Mouse (Mus musculus) lung, postnatal 0 days (tissue): ENCODE results near the gene Gm17087. TPM values are rescaled to one million over a fixed set of nuclear protein-coding genes. Genes with fewer than 3 reads are reported as not detected.
A peak's percentile ranks its signal among the peaks of the same experiment; 100 is the strongest.

Source experiments
- ATAC-seq: fragments of 200-750 bp; cut with Nextera tagmentation; 2 replicates; pipeline ENCODE4 v1.8.0; 2017; ENCODE audit warnings: moderate library complexity
- DNase-seq: peaks from one replicate; pipeline ENCODE4 v3.0.0-alpha.2; 2016; ENCODE audit warnings: low spot score
- H3K27ac ChIP-seq: fragments of 300-500 bp; sonication (generic); 2 replicates; pipeline ENCODE4 v1.5.1; 2014; ENCODE audit warnings: antibody characterized with exemption, mild to moderate bottlenecking, low read length, mixed read lengths
- H3K27me3 ChIP-seq: fragments of 300-500 bp; sonication (generic); replicated peaks from 2 replicates; pipeline ENCODE4 v1.6.1; 2014; ENCODE audit warnings: low read length, mixed read lengths; ENCODE audit not compliant: insufficient read depth
- H3K36me3 ChIP-seq: fragments of 300-500 bp; sonication (generic); 2 replicates; pipeline ENCODE4 v1.6.1; 2014; ENCODE audit warnings: low read length, mixed read lengths; ENCODE audit not compliant: insufficient read depth
- H3K4me1 ChIP-seq: fragments of 300-500 bp; sonication (generic); 2 replicates; pipeline ENCODE4 v1.6.1; 2014; ENCODE audit warnings: antibody characterized with exemption, low read depth, low read length, mixed read lengths; ENCODE audit not compliant: insufficient read depth
- H3K4me2 ChIP-seq: fragments of 300-500 bp; sonication (generic); replicated peaks from 2 replicates; pipeline ENCODE4 v1.6.1; 2014; ENCODE audit warnings: low read depth, mild to moderate bottlenecking, low read length, moderate library complexity, mixed read lengths
- H3K4me3 ChIP-seq: fragments of 300-500 bp; sonication (generic); 2 replicates; pipeline ENCODE4 v1.5.1; 2014; ENCODE audit warnings: low read depth, low read length
- H3K9ac ChIP-seq: fragments of 300-500 bp; sonication (generic); replicated peaks from 2 replicates; pipeline ENCODE4 v1.6.1; 2014; ENCODE audit warnings: low read depth, mild to moderate bottlenecking
- H3K9me3 ChIP-seq: fragments of 300-500 bp; sonication (generic); 2 replicates; pipeline ENCODE4 v1.6.1; 2016; ENCODE audit warnings: low read length, mixed read lengths
- CTCF ChIP-seq: IDR thresholded peaks from 2 replicates; pipeline ENCODE4 v1.5.1; 2016; ENCODE audit warnings: antibody characterized with exemption, mild to moderate bottlenecking
- EP300 ChIP-seq: IDR thresholded peaks from 2 replicates; pipeline ENCODE4 v1.6.1; 2016; ENCODE audit warnings: antibody characterized with exemption, mild to moderate bottlenecking, control low read depth
- WGBS: fragments of 180-500 bp; shearing (Covaris S2); extraction: QIAGEN DNeasy Blood & Tissue Kit; methylation state at CpG from one replicate; pipeline ENCODE4 v1.1.7; 2014; 5-methylcytosine and 5-hydroxymethylcytosine counted together
- polyA plus RNA-seq: library from polyadenylated mRNA; unstranded; fragments of >200 nt; fragmentation: Nextera tagmentation; extraction: Ambion mirVana; gene quantifications from 2 replicates; pipeline ENCODE4 v1.2.1, GENCODE M21; 2015

Gm17087 gene
- polyA plus RNA-seq, 1 experiment from 2014 or later: not detected

GRCm38 (mm10) chr17:8592427-8593277, 25.9 kb upstream of the Gm17087 start:
- Histone ChIP-seq H3K4me3 (no peak overlapping the region), H3K27ac (no peak overlapping the region), H3K4me1 (no peaks in the 10 kb centered on the region), H3K36me3 (no peaks in the 10 kb centered on the region), H3K4me2 (no peak overlapping the region), H3K9me3 (no peaks in the 10 kb centered on the region), H3K27me3 (no peaks in the 10 kb centered on the region; the same call in 1 of the 2 replicates), H3K9ac (no peak overlapping the region)
- TF ChIP-seq CTCF: peak; percentile 88
- TF ChIP-seq EP300: no peak
- DNase-seq (peak; percentile 77), ATAC-seq (peak; percentile 37; the same call in 1 of the 2 replicates)
- WGBS: 9% methylated on average over 22 of the region's 22 CpGs

GRCm38 (mm10) chr17:8581579-8581978, 14.8 kb upstream of the Gm17087 start:
- H3K9ac ChIP-seq: no peak overlapping the region
- no peak overlapping the region for H3K27ac ChIP-seq
- 70% methylated on average over 8 of the region's 8 CpGs for WGBS
- no peak overlapping the region for H3K4me2 ChIP-seq
- H3K4me3 ChIP-seq: no peak overlapping the region
- H3K4me1 ChIP-seq: no peaks in the 10 kb centered on the region
- no peaks in the 10 kb centered on the region for H3K9me3 ChIP-seq
- no peaks in the 10 kb centered on the region for H3K36me3 ChIP-seq
- H3K27me3 ChIP-seq: no peaks in the 10 kb centered on the region
- DNase-seq: no peak
- TF ChIP-seq CTCF (no peak), EP300 (no peak)
- ATAC-seq: no peak

GRCm38 (mm10) chr17:8580360-8580759, 13.6 kb upstream of the Gm17087 start:
- Histone ChIP-seq H3K4me3 (no peak overlapping the region), H3K9ac (no peak overlapping the region), H3K27me3 (no peaks in the 10 kb centered on the region), H3K36me3 (no peaks in the 10 kb centered on the region), H3K4me1 (no peaks in the 10 kb centered on the region), H3K9me3 (no peaks in the 10 kb centered on the region), H3K27ac (no peak overlapping the region), H3K4me2 (no peak overlapping the region)
- no peak for TF ChIP-seq EP300
- TF ChIP-seq CTCF: peak; percentile 59
- ATAC-seq (no peak), DNase-seq (no peak)
- WGBS: 59% methylated on average over 3 of the region's 3 CpGs

- TF ChIP-seq CTCF: no peak
- TF ChIP-seq EP300: no peak
- no peak overlapping the region for H3K27ac ChIP-seq
- no peaks in the 10 kb centered on the region for H3K36me3 ChIP-seq
- H3K4me2 ChIP-seq: no peak overlapping the region
- H3K9ac ChIP-seq: no peak overlapping the region
- no peak overlapping the region for H3K4me3 ChIP-seq
- 66% methylated on average over 8 of the region's 8 CpGs for WGBS
- H3K4me1 ChIP-seq: no peaks in the 10 kb centered on the region
- H3K9me3 ChIP-seq: no peaks in the 10 kb centered on the region
- ATAC-seq (no peak), DNase-seq (no peak)
- H3K27me3 ChIP-seq: no peaks in the 10 kb centered on the region
Observed at GRCm38 (mm10) chr17:8573542-8574260, 7.0 kb upstream of the Gm17087 start.

- no peak overlapping the region for H3K4me3 ChIP-seq
- no peaks in the 10 kb centered on the region for H3K4me1 ChIP-seq
- H3K4me2 ChIP-seq: no peak overlapping the region
- no peak for DNase-seq
- TF ChIP-seq EP300: no peak
- TF ChIP-seq CTCF: no peak
- no peak overlapping the region for H3K27ac ChIP-seq
- no peaks in the 10 kb centered on the region for H3K27me3 ChIP-seq
- no peak for ATAC-seq
- H3K9me3 ChIP-seq: no peaks in the 10 kb centered on the region
- H3K36me3 ChIP-seq: no peaks in the 10 kb centered on the region
- 45% methylated on average over 1 of the region's 1 CpGs for WGBS
- H3K9ac ChIP-seq: no peak overlapping the region
Observed at GRCm38 (mm10) chr17:8562886-8563280, 3.9 kb downstream of the Gm17087 start.

GRCm38 (mm10) chr17:8562101-8562885, 4.5 kb downstream of the Gm17087 start:
- ATAC-seq (no peak), DNase-seq (peak; percentile 63)
- Histone ChIP-seq H3K36me3 (no peaks in the 10 kb centered on the region), H3K4me2 (no peak overlapping the region), H3K4me1 (no peaks in the 10 kb centered on the region), H3K27me3 (no peaks in the 10 kb centered on the region), H3K9ac (no peak overlapping the region), H3K4me3 (no peak overlapping the region), H3K27ac (no peak overlapping the region), H3K9me3 (no peaks in the 10 kb centered on the region)
- no peak for TF ChIP-seq CTCF
- no peak for TF ChIP-seq EP300
- WGBS: 72% methylated on average over 14 of the region's 14 CpGs
